Mouse (Mus musculus): ENCODE measurements at regions not wholly inside any gene's neighbourhood (a gene's known extent, or its start where the extent isn't known, plus 50 kb on each side); places are given as distances from the start of the nearest gene placed in this dataset.
A peak's percentile ranks its signal among the peaks of the same experiment; 100 is the strongest.

- Histone ChIP-seq H3K4me1 (ENCODE audit: control insufficient read depth, insufficient read depth, low read length) (peaks cover 7% of the 10 kb centered on the region), H3K27ac (ENCODE audit: low read depth, low read length) (no peak overlapping the region), H3K9ac (ENCODE audit: low read length) (no peak overlapping the region), H3K4me3 (ENCODE audit: low read depth, low read length) (no peak overlapping the region), H3K9me3 (replicated peaks; ENCODE audit: control insufficient read depth, low read length) (no peaks in the 10 kb centered on the region), H3K27me3 (replicated peaks; ENCODE audit: control insufficient read depth, insufficient read depth, low read length) (no peaks in the 10 kb centered on the region), H3K36me3 (ENCODE audit: control insufficient read depth, insufficient read depth, low read length) (no peaks in the 10 kb centered on the region), H3K4me2 (ENCODE audit: low read length) (no peak overlapping the region)
- no peak for ATAC-seq
- DNase-seq (ENCODE audit: low spot score), result no peak
- 77% methylated on average over 2 of the region's 2 CpGs for WGBS
Measured at GRCm38 (mm10) chr5:53329591-53329990, 62.7 kb downstream of the Smim20 start.

DNA sequence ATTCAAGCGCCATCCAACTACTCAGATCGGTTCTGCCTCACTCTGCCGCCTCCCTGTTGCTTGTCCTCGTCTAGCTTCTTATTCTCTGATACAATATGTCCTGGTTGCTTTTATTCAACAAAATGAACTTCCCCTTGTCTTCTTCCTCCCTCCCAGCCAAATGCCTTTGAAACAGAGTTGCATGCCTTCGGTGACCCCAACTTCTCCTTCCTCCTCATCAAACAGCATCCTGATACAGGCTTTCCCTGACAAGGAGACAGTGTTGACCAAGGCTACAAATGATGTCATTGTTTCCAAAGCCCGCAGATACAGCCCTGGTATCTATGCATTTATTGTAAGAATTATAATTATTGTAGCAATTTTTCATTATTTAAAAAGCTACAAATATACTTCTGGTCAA lies 69.8 kb downstream of the Smim20 start:
- Histone ChIP-seq H3K4me2 (ENCODE audit: low read length) (no peak overlapping the region), H3K4me1 (ENCODE audit: control insufficient read depth, insufficient read depth, low read length) (no peaks in the 10 kb centered on the region), H3K27ac (ENCODE audit: low read depth, low read length) (no peak overlapping the region), H3K4me3 (ENCODE audit: low read depth, low read length) (no peak overlapping the region), H3K36me3 (ENCODE audit: control insufficient read depth, insufficient read depth, low read length) (no peaks in the 10 kb centered on the region), H3K9me3 (replicated peaks; ENCODE audit: control insufficient read depth, low read length) (no peaks in the 10 kb centered on the region), H3K9ac (ENCODE audit: low read length) (no peak overlapping the region), H3K27me3 (replicated peaks; ENCODE audit: control insufficient read depth, insufficient read depth, low read length) (no peaks in the 10 kb centered on the region)
- DNase-seq (ENCODE audit: low spot score), result no peak
- ATAC-seq, result no peak
- WGBS, result 91% methylated on average over 6 of the region's 6 CpGs

DNA sequence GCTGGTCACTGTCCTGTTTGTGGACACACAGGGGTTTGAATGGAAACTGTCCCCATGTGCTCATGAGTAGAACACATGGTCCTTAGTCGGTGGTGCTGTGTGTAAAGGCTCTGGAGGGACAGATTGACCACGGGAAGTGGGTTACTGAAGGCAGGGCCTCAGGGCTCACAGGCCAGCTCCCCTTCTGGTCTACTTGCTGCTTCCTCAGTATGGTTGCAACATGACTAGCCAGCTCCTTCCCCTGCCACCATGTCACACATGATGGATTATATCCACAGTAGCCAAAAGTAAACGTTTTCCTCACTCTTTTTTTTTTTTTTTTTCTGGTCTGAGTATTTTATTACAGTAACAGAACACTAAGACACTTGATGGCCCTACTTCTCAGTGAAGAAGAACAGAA lies 70.9 kb downstream of the Smim20 start:
- H3K4me1 ChIP-seq (ENCODE audit: control insufficient read depth, insufficient read depth, low read length), result no peaks in the 10 kb centered on the region
- H3K9me3 ChIP-seq (replicated peaks; ENCODE audit: control insufficient read depth, low read length), result no peaks in the 10 kb centered on the region
- H3K4me3 ChIP-seq (ENCODE audit: low read depth, low read length), result no peak overlapping the region
- no peak for ATAC-seq
- no peak for DNase-seq (ENCODE audit: low spot score)
- H3K36me3 ChIP-seq (ENCODE audit: control insufficient read depth, insufficient read depth, low read length), result no peaks in the 10 kb centered on the region
- WGBS, result 69% methylated on average over 3 of the region's 3 CpGs
- no peak overlapping the region for H3K4me2 ChIP-seq (ENCODE audit: low read length)
- H3K27me3 ChIP-seq (replicated peaks; ENCODE audit: control insufficient read depth, insufficient read depth, low read length), result no peaks in the 10 kb centered on the region
- no peak overlapping the region for H3K9ac ChIP-seq (ENCODE audit: low read length)
- H3K27ac ChIP-seq (ENCODE audit: low read depth, low read length), result no peak overlapping the region

DNA sequence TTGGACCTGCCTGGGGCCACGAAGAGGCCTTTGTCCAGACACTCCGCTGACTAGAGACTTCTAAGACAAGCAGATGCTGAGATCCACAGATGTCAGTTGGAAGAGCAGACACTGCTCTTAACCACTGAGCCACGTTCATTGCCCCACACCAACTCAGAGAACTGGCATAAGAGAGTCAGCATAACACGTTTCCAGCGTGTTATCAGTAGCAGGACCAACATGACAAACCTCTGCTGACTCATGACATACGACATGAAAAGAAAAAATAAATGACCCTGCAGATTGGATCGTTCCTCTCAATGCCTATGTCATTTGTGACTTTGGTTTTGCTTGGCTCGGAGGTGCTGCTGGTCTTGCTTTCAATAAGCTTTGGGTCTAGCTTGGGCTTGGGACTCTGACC lies 78.3 kb downstream of the Smim20 start:
- Histone ChIP-seq H3K9ac (ENCODE audit: low read length) (no peak overlapping the region), H3K36me3 (ENCODE audit: control insufficient read depth, insufficient read depth, low read length) (no peaks in the 10 kb centered on the region), H3K27ac (ENCODE audit: low read depth, low read length) (no peak overlapping the region), H3K4me2 (ENCODE audit: low read length) (no peak overlapping the region), H3K27me3 (replicated peaks; ENCODE audit: control insufficient read depth, insufficient read depth, low read length) (no peaks in the 10 kb centered on the region), H3K9me3 (replicated peaks; ENCODE audit: control insufficient read depth, low read length) (no peaks in the 10 kb centered on the region), H3K4me3 (ENCODE audit: low read depth, low read length) (no peak overlapping the region), H3K4me1 (ENCODE audit: control insufficient read depth, insufficient read depth, low read length) (0 out of 2 replicates have a peak, but pooled peaks cover 5% of the 10 kb centered on the region)
- ATAC-seq (no peak), DNase-seq (ENCODE audit: low spot score) (no peak)
- WGBS, result 92% methylated on average over 8 of the region's 8 CpGs

DNA sequence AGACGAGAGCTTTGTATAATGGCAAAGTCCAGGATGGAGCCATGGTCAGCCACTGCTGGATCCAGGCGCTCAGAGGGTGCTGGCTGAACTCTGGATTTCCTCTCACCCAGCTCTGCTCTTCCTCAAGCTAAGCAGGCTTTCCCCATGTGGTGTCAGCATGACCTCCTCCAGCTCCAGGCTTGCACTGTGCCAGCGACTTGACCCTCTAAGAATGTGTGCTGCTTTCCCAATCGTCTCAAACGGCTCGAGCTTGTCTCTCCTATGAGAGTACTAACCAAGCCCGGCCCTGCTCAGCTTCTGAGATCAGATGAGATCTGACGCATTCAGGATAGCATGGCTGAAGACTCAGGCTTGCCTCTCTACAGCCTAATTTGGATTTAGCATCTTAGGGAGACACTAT lies 79.1 kb downstream of the Smim20 start:
- Histone ChIP-seq H3K27me3 (replicated peaks; ENCODE audit: control insufficient read depth, insufficient read depth, low read length) (no peaks in the 10 kb centered on the region), H3K9ac (ENCODE audit: low read length) (no peak overlapping the region), H3K36me3 (ENCODE audit: control insufficient read depth, insufficient read depth, low read length) (no peaks in the 10 kb centered on the region), H3K4me3 (ENCODE audit: low read depth, low read length) (no peak overlapping the region), H3K4me1 (ENCODE audit: control insufficient read depth, insufficient read depth, low read length) (0 out of 2 replicates have a peak, but pooled peaks cover 5% of the 10 kb centered on the region), H3K27ac (ENCODE audit: low read depth, low read length) (no peak overlapping the region), H3K4me2 (ENCODE audit: low read length) (no peak overlapping the region), H3K9me3 (replicated peaks; ENCODE audit: control insufficient read depth, low read length) (no peaks in the 10 kb centered on the region)
- no peak for ATAC-seq
- 73% methylated on average over 8 of the region's 8 CpGs for WGBS
- DNase-seq (ENCODE audit: low spot score), result no peak

DNA sequence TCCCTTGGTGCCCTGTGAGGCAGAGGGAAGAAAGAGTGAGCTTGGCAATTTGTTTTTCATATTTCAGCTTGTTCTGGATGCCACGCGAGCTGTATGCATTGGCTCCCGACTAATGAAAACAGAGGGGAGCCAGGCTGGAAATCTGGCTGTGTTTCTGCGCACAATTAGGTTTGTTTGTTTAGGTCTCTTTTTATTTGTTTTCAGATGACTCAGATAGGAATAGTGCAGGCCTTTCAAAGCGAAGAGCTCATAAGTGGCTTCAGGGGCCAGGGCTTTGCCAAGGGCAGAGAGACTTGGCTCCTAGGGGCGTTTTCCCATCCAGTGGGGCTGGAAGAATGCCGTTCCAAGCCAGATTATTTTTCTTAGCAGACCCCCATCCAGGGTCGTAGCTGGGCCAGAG lies 79.9 kb downstream of the Smim20 start:
- no peaks in the 10 kb centered on the region for H3K9me3 ChIP-seq (replicated peaks; ENCODE audit: control insufficient read depth, low read length)
- WGBS, result 65% methylated on average over 8 of the region's 8 CpGs
- DNase-seq (ENCODE audit: low spot score) (peak; percentile 45), ATAC-seq (no peak)
- no peaks in the 10 kb centered on the region for H3K27me3 ChIP-seq (replicated peaks; ENCODE audit: control insufficient read depth, insufficient read depth, low read length)
- 0 out of 2 replicates have a peak, but pooled peaks cover 5% of the 10 kb centered on the region for H3K4me1 ChIP-seq (ENCODE audit: control insufficient read depth, insufficient read depth, low read length)
- H3K4me2 ChIP-seq (ENCODE audit: low read length), result no peak overlapping the region
- H3K9ac ChIP-seq (ENCODE audit: low read length), result no peak overlapping the region
- no peak overlapping the region for H3K4me3 ChIP-seq (ENCODE audit: low read depth, low read length)
- no peak overlapping the region for H3K27ac ChIP-seq (ENCODE audit: low read depth, low read length)
- H3K36me3 ChIP-seq (ENCODE audit: control insufficient read depth, insufficient read depth, low read length), result no peaks in the 10 kb centered on the region

DNA sequence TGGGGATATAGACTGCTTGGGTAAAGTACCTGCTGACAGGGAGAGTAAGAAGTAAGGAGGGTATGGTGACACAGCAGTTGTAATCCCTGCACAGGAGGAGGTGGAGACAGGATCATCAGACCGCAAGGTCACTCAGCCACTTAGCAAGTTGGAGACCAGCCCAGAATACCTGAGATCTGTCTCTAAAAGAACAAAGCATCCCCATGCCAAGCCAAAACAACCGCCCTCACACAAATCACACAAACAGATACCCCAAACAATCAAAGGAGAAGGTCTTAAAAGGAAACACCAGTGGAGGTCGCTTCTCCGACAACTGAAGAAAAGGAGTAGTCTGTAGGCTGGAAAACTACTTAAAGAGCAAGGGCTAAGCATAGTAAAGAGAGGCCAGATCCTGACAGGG lies 86.0 kb downstream of the Smim20 start:
- Histone ChIP-seq H3K4me2 (ENCODE audit: low read length) (no peak overlapping the region), H3K27me3 (replicated peaks; ENCODE audit: control insufficient read depth, insufficient read depth, low read length) (no peaks in the 10 kb centered on the region), H3K36me3 (ENCODE audit: control insufficient read depth, insufficient read depth, low read length) (no peaks in the 10 kb centered on the region), H3K4me1 (ENCODE audit: control insufficient read depth, insufficient read depth, low read length) (no peaks in the 10 kb centered on the region), H3K9me3 (replicated peaks; ENCODE audit: control insufficient read depth, low read length) (no peaks in the 10 kb centered on the region), H3K9ac (ENCODE audit: low read length) (no peak overlapping the region), H3K4me3 (ENCODE audit: low read depth, low read length) (no peak overlapping the region), H3K27ac (ENCODE audit: low read depth, low read length) (no peak overlapping the region)
- DNase-seq (ENCODE audit: low spot score) (no peak), ATAC-seq (no peak)
- WGBS, result 44% methylated on average over 4 of the region's 4 CpGs

DNA sequence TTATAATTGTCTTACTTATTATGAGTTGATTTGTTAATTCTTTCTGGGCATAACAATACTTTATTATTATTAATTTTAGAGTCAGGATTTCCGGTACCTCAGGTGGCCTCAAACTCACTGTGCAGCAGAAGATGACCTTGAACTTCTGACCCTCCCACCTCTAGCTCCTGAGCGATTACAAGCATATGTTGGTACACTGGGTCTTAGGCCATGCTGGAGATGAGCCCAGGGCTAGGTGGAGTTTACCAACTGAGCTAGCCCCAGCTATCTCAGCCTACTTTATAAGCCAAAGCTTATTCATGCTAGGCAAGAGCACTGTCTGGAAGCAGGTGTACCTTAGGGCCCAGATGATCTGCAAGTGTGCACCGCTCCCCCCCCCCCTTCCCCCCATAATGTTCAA lies 87.4 kb downstream of the Smim20 start:
- ATAC-seq (no peak), DNase-seq (ENCODE audit: low spot score) (no peak)
- no peaks in the 10 kb centered on the region for H3K27me3 ChIP-seq (replicated peaks; ENCODE audit: control insufficient read depth, insufficient read depth, low read length)
- 92% methylated on average over 3 of the region's 3 CpGs for WGBS
- H3K4me1 ChIP-seq (ENCODE audit: control insufficient read depth, insufficient read depth, low read length), result no peaks in the 10 kb centered on the region
- H3K27ac ChIP-seq (ENCODE audit: low read depth, low read length), result no peak overlapping the region
- H3K36me3 ChIP-seq (ENCODE audit: control insufficient read depth, insufficient read depth, low read length), result no peaks in the 10 kb centered on the region
- no peak overlapping the region for H3K9ac ChIP-seq (ENCODE audit: low read length)
- no peak overlapping the region for H3K4me3 ChIP-seq (ENCODE audit: low read depth, low read length)
- no peaks in the 10 kb centered on the region for H3K9me3 ChIP-seq (replicated peaks; ENCODE audit: control insufficient read depth, low read length)
- H3K4me2 ChIP-seq (ENCODE audit: low read length), result no peak overlapping the region

DNA sequence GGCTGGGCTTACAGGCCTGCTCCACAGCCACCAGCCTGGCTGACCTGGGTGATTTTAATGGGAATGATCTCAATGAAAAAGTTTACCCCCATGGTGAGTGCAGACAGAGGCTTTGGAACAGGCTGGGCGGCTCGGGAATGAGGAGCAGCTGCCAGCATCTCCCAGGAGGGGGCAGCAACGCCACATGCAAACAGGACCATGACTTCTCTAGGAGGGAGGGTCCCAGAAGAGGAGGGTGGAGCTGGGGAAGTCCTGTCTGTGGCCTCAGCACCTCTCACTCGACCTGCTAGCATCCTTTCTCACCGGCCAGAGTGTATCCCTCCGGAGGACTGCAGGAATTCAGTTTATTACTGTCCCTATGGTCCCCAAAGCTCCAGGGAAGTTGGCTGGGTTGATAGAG lies 88.2 kb downstream of the Smim20 start:
- WGBS, result 0% methylated on average over 6 of the region's 6 CpGs
- H3K36me3 ChIP-seq (ENCODE audit: control insufficient read depth, insufficient read depth, low read length), result no peaks in the 10 kb centered on the region
- DNase-seq (ENCODE audit: low spot score) (peak; percentile 85), ATAC-seq (peak; percentile 93)
- H3K27me3 ChIP-seq (replicated peaks; ENCODE audit: control insufficient read depth, insufficient read depth, low read length), result no peaks in the 10 kb centered on the region
- peak overlapping the region; percentile 8; the same call in 1 of the 2 replicates for H3K4me2 ChIP-seq (ENCODE audit: low read length)
- no peaks in the 10 kb centered on the region for H3K9me3 ChIP-seq (replicated peaks; ENCODE audit: control insufficient read depth, low read length)
- no peaks in the 10 kb centered on the region for H3K4me1 ChIP-seq (ENCODE audit: control insufficient read depth, insufficient read depth, low read length)
- H3K27ac ChIP-seq (ENCODE audit: low read depth, low read length), result no peak overlapping the region
- no peak overlapping the region for H3K4me3 ChIP-seq (ENCODE audit: low read depth, low read length)
- no peak overlapping the region for H3K9ac ChIP-seq (ENCODE audit: low read length)

All from forebrain, embryonic 14.5 days (tissue).